Mouse (Mus musculus) monocyte, adult 5-6 weeks (primary cell): ENCODE measurements around the gene Shmt2. TPM values are rescaled to one million over a fixed set of nuclear protein-coding genes. Genes with fewer than 3 reads are reported as not detected.
A peak's percentile ranks its signal among the peaks of the same experiment; 100 is the strongest.

Experiments
- ATAC-seq: fragments of 153-309, 156-312 bp; replicated peaks from 2 replicates; pipeline ENCODE4 v1.8.0; 2017; ENCODE audit warnings: mild to moderate bottlenecking; ENCODE audit not compliant: low TSS enrichment, insufficient number of reproducible peaks, severe bottlenecking, poor library complexity, low FRiP score
- total RNA-seq: library from RNA; stranded (forward); fragments of 200-1000, 200-491, 200-594 nt; gene quantifications from 3 replicates; pipeline ENCODE4 v1.2.3, GENCODE M21; 2017

The Shmt2 gene
- total RNA-seq, 1 experiment from 2014 or later: 11.5 TPM

DNA sequence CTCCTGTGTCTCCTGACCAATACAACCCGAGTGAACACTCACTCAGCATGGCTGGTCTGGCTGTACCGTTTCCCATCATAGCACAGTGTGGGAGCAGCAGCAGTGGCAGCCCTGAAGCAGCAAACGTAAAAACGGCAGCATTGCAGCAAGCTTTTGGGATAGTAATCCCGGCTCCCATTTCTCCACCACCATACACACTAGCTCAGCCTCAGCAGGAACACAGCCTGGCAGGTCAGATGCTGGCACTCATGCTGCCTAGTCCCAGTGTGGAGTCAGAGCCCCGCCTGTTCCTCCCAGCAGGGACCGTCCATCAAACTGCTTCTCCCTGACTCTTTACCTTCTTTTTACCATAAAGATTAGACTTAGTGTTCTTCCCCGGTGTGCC, 31.1 kb downstream of the Shmt2 start:
- no peak for ATAC-seq

DNA sequence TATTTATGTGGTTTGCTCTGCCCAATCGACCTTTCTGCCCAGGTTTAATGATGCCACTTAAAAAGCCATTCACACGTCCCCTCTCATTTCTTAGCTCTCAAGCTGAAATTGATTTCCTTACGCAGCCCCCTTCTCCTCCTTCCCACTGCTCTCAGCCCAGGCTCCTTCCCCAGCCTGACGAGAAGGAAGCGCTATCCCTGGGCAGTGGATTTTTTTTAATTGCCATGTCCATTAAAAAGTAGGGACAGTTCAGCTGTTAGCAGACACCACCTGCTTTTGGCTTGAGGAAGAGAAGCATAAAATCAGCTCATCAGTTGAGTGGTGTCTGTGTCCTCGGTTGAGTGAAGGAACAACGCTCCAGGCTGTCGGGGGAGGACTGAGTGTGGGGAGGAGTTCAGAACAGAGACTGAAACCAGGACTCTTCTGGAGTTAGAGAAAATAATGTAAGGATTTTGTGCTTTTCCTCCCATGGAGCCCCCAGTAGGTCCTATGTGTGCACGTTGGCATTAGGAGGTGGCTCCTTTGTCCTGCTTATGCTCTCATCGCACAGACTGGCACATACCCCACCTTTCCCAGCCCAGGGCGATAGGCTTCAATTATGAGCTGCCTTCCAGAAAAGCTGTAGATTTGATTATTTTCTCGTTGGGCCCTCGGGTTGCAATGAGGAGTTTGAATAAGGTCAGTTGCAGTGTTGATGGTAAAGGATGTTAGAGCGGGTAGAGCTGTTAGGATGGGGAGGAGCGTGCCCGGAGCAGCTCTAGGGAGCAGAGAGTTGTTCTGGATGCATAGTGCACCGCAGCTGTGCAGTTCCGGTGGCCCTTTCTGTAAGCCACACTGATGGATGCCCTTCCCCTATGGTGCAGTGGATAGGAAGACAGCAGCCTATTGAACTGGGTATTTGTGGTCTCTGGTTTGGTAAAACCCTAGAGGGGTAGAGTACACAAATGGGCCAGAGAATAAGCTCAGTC, 31.8 kb downstream of the Shmt2 start:
- no peak for ATAC-seq

DNA sequence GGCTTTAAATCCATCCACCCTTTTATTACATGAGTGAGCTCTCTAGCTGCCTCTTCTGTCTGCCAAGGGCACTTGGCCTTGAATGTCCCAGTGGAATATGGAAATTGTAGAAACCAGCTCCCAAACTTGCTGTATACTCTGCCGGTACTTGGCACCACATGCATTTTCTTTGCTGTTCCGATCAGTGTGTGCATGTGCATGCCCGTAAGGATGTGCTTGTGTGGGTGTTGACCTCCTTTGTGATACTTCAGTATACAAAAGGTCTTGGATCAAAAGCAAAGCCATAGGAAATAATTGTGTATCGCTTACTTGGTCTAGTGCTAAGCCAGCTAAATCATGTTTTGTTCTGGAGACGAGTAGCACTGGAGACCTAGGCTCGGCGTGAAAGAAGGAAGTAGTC, 33.4 kb downstream of the Shmt2 start:
- no peak for ATAC-seq

DNA sequence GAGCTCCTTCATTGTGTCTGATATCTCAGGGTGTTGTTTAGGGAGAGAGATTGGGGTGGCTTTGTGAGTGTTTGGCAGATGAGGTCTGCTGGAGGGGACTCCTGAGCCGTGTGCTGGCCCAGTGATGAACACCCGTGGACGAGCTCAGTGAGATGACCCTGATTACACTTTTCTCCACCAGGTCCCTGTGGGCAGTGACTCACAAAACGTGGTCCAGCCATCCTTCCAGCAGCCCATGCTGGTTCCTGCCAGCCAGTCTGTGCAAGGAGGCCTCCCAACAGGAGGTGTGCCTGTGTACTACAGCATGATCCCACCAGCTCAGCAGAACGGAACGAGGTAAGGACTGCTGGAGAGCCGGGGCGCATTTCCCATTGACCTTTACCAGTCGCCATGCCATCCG, 37.0 kb downstream of the Shmt2 start:
- ATAC-seq: no peak

DNA sequence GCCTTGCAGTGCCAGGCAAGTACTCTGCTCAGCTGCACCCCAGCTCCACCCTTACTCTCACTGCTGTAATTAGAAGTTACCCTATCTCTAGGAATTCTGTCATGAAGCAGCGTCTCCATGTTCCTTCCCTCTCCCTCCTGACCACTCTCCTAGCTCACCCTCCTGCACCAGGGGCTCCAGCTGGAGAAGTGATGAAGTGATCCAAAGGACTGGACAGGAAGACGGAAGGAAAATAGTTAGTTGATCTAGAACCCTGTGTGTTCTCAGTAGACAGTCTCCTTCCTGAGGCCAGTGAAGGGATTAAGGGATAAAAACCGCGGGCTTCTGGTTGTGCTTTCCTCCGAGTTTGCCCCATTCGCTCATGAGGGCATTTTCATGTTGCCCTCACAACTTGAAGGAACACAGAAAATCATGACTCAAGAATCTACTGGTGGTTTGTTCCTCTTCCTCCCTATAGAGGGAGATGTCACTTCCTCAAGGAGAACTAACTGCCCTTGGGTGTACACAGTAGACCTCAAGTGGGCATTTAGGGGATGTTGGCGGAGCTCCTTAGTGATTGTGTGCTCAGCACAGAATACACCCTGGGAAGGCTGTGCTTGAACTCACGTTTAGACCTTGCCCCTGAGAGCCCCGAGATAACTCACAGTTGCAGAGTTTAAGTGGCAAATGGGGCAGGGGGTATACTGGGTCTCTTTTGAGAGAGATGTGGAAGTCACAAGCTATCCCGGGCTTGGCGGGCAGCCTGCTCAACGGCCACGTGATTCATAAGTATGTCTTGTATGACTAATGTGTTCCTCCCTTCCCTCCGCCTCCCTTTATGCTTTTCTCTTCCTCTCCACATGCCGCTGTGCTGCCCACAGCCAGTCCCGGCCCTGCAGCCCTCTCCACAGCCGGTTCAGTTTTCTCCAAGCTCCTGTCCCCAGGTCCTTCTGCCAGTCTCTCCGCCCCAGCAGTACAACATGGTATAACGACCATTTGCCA, 41.1 kb downstream of the Shmt2 start:
- ATAC-seq: peak; percentile 77

DNA sequence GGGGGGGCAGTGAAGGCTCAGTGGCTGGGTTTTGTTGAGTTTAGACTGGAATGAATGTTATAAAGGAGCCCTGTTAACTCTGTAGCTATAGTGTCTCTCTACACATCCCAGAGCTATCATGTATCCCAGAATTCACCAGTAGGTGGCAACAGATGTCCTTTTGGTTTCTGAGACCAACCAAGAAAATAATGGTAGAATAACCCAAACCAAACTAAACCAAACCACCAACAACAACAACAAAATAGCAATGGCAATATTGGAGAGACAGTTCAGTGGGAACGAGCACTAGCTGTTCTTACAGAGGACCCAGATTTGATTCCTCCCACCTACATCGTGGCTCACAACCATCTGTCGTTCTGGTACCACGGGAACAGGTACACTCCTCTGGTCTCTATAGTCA, 43.1 kb downstream of the Shmt2 start:
- no peak for ATAC-seq

DNA sequence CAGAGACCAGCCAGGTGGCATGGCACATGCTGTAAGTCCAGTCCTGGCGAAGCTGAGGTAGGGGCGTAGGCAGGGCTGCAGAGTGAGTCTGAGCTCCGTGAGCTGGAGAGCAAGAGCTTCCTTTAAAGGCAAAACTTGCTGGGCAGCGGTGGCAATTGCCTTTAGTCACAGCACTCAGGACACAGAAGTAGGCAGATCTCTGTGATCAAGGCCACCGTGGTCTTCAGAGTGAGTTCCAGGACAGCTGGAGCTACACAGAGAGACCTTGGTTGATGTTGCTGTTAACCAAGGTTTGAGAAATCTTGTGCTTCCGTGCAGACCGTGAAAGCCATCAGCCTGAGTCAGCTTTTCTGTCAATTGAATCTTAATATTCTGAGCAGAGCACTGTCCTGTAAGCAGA, 44.9 kb downstream of the Shmt2 start:
- ATAC-seq: no peak

DNA sequence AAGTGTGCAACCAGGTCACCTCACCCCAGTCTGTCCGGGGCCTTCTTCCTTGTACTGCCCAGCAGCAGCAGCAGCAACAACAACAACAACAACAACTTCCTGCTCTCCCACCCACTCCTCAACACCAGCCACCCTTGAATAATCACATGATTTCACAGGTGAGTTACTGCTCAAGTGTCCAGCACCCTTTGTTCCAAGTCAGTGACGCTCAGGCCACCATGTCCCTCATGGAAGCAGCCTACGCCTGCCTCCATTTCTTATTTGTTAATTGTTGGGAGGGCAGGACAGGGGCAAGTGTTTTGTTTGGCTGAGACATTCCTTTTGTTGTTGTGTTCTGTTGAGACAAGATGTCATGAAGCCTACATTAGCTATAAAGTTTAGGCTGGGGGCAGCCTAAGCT, 45.7 kb downstream of the Shmt2 start:
- no peak for ATAC-seq

DNA sequence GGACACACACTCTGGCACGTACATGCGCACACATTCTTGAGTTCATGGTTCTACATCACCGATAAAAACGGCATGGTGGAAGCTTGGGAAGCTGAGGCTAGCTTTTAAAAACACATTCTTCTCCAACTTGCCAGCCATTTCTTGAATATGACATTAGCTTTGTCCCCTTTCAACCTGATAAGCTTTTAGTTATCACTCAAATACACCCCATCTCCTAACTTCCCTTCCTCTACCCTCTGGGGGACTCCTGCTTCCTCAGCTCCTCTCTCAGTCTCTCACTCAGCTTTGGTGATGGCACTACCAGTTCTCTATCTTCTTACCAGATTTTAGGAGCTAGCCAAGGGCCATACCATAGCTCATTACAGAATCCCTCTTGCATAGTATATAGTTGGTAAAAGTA, 47.1 kb downstream of the Shmt2 start:
- ATAC-seq: no peak

DNA sequence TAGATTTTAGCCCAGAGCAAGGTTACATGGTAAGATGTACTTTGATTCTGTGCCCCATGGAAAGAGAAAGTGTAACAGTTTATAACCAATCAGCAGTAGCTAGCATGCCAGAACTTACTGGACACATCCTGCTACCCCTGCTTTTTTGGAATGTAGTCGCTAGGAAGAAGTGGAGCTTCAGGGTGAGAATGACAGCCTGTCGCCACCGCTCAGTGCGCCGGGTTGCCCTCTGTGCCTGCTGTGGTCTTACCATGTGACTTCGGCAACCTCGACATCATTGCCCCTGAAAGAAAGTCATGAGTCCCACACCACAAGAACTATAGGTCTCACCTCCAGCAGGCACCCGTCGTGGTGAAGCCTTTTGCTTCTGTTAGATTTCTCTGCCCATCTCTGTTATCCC, 49.5 kb downstream of the Shmt2 start:
- ATAC-seq: no peak

DNA sequence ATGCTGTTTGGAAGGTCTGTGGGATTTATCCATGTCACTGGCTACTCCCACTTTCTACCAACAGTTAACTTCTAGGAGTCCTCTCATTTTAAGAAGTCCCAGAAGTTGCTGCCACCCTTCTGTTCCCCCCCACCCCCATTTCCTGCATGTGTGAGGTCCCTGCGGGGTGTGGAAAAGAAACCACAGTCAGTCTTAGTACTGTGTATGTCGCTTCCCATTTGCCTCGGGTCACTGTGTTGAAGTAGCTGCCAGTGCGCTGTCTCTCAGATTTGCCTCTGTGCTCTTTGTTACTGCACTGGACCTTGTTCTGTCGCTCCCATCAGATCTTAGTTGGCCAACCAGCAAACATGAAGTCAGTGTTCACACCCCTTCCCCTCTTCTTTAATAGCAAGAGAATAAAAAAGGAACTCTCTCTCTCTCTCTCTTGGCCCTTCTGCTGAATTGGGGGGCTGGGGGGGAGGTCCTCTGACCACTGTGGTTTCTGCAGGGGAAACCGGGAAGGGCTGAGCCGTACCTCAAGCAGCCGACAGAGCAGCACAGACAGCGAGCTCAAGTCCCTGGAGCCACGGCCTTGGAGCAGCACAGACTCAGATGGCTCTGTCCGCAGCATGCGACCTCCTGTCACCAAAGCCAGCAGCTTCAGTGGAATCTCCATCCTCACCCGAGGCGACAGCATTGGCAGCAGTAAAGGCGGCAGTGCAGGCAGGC, 50.8 kb downstream of the Shmt2 start:
- peak; percentile 54; the same call in 1 of the 2 replicates for ATAC-seq

Other genes with a start within 250 kb of the Shmt2 start
- gene Mbd6, start 233.4 kb downstream of the Shmt2 start, total RNA-seq: 4.2 to 15.5 TPM (median 12.1 TPM) in 3 replicates
- gene Mars, start 210.7 kb downstream of the Shmt2 start, total RNA-seq: 56.6 to 72.2 TPM (median 64.5 TPM) in 3 replicates
- gene Arhgap9, start 200.5 kb downstream of the Shmt2 start, total RNA-seq: 101 to 125 TPM (median 109 TPM) in 3 replicates
- not detected in 3 replicates for gene Gli1, start 180.5 kb downstream of the Shmt2 start, total RNA-seq
- gene Inhbe, start 168.0 kb downstream of the Shmt2 start, total RNA-seq: not detected in 3 replicates
- not detected in 3 replicates for gene Inhbc, start 152.0 kb downstream of the Shmt2 start, total RNA-seq
- gene R3hdm2, start 142.1 kb downstream of the Shmt2 start, total RNA-seq: 32.1 to 81.2 TPM (median 33.7 TPM) in 3 replicates
- 0.32 to 9.8 TPM (median 1.4 TPM) in 3 replicates for gene Stac3, start 20.8 kb downstream of the Shmt2 start, total RNA-seq
- gene Ndufa4l2, start 7.5 kb downstream of the Shmt2 start, total RNA-seq: not detected in 3 replicates
- not detected in 3 replicates for gene Nxph4, start 12.1 kb upstream of the Shmt2 start, total RNA-seq
- 147 to 219 TPM (median 171 TPM) in 3 replicates for gene Lrp1, start 98.7 kb upstream of the Shmt2 start, total RNA-seq
- gene Stat6, start 120.5 kb upstream of the Shmt2 start, total RNA-seq: 171 to 211 TPM (median 204 TPM) in 3 replicates
- 16.1 to 28.4 TPM (median 17.2 TPM) in 3 replicates for gene Nemp1, start 144.5 kb upstream of the Shmt2 start, total RNA-seq
- 12.6 to 35.9 TPM (median 17.8 TPM) in 3 replicates for gene Nab2, start 146.1 kb upstream of the Shmt2 start, total RNA-seq
- 1.6 TPM in 1 of 3 replicates, not detected in the others for gene Myo1a, start 182.7 kb upstream of the Shmt2 start, total RNA-seq
- gene Tac2, start 202.0 kb upstream of the Shmt2 start, total RNA-seq: not detected in 3 replicates
- gene Zbtb39, start 217.1 kb upstream of the Shmt2 start, total RNA-seq: 4.8 to 9.7 TPM (median 6.3 TPM) in 3 replicates
- gene Gpr182, start 229.3 kb upstream of the Shmt2 start, total RNA-seq: not detected in 3 replicates
- not detected in 3 replicates for gene Rdh1, start 237.3 kb upstream of the Shmt2 start, total RNA-seq
- gene Rdh16f1, start 237.3 kb upstream of the Shmt2 start, total RNA-seq: not detected in 3 replicates